7 mouse cellular contexts compared by ENCODE assay signal in genomic region chr5:105701844-105702243, GRCm38 (mm10). TPM values are rescaled to one million over a fixed set of nuclear protein-coding genes. Genes with fewer than 3 reads are reported as not detected.
DNase-seq lines count a peak whose midpoint lies in the region; ATAC-seq and TF ChIP-seq lines count a peak whose summit lies in the region.

No protein-coding gene starts in this region.

- H3K9me3 ChIP-seq in forebrain, embryonic 13.5 days (replicated peaks), result no peaks in the 10 kb centered on the region
- H3K9me3 ChIP-seq in midbrain, postnatal 0 days (ENCODE audit: low read length), result no peaks in the 10 kb centered on the region

- ATAC-seq in forebrain, embryonic 13.5 days, result no peak
- no peak for ATAC-seq in midbrain, postnatal 0 days (ENCODE audit: low FRiP score)

- 0 out of 2 replicates have a peak overlapping the region, but pooled peaks have one; percentile 93 for H3K4me3 ChIP-seq in forebrain, embryonic 13.5 days
- no peak overlapping the region for H3K4me3 ChIP-seq in midbrain, postnatal 0 days (ENCODE audit: low read depth, low read length)

- no peaks in the 10 kb centered on the region for H3K27me3 ChIP-seq in forebrain, embryonic 13.5 days
- no peaks in the 10 kb centered on the region for H3K27me3 ChIP-seq in midbrain, postnatal 0 days (ENCODE audit: insufficient read depth, low read length)

- no peak overlapping the region for H3K27ac ChIP-seq in forebrain, embryonic 13.5 days
- no peak overlapping the region for H3K27ac ChIP-seq in midbrain, postnatal 0 days (ENCODE audit: low read depth, low read length)

- peaks cover 56% of the 10 kb centered on the region for H3K4me1 ChIP-seq in forebrain, embryonic 13.5 days
- H3K4me1 ChIP-seq in midbrain, postnatal 0 days (ENCODE audit: insufficient read depth, low read length), result peaks cover 12% of the 10 kb centered on the region; the same call in 1 of the 2 replicates

- H3K9ac ChIP-seq in forebrain, embryonic 13.5 days, result no peak overlapping the region
- no peak overlapping the region for H3K9ac ChIP-seq in midbrain, postnatal 0 days (replicated peaks; ENCODE audit: low read length, poor library complexity, severe bottlenecking)

- no peak for TF ChIP-seq CTCF in midbrain, postnatal 0 days (IDR thresholded peaks at IDR 0.05)

- DNase-seq in adipocyte (ENCODE audit: low spot score) (peak; percentile 75), liver (peak; percentile 54)
- DNase-seq in midbrain, postnatal 0 days (ENCODE audit: low spot score), result no peak
- no peak for DNase-seq in right cerebral cortex, adult 2 months (ENCODE audit: low spot score in 2 of 2)
- no peak for DNase-seq in retina, embryonic 14.5 days (ENCODE audit: low spot score)
- no peak for DNase-seq in thymus, postnatal 0 days (ENCODE audit: low spot score)

- 0 out of 2 replicates have a peak, but pooled peaks cover under 1% of the 10 kb centered on the region for H3K36me3 ChIP-seq in forebrain, embryonic 13.5 days (ENCODE audit: poor library complexity, severe bottlenecking)
- no peaks in the 10 kb centered on the region for H3K36me3 ChIP-seq in midbrain, postnatal 0 days (ENCODE audit: insufficient read depth, low read length)

- H3K4me2 ChIP-seq in forebrain, embryonic 13.5 days, result peak overlapping the region; percentile 86
- H3K4me2 ChIP-seq in midbrain, postnatal 0 days (ENCODE audit: low read depth, low read length, poor library complexity, severe bottlenecking), result peak overlapping the region; percentile 82; the same call in 1 of the 2 replicates

- WGBS in forebrain, embryonic 13.5 days, result 83% methylated on average over 8 of the region's 8 CpGs
- WGBS in midbrain, postnatal 0 days, result 86% methylated on average over 8 of the region's 8 CpGs

RNA-seq across cellular contexts. Expression of gene Lrrc8d, which starts 2.1 kb away (rescaled TPM):
- polyA plus RNA-seq in forebrain, embryonic 13.5 days (2015; fragmentation: Nextera tagmentation; extraction: Ambion mirVana), result 27.2 and 27.3 TPM in 2 replicates
- 18.5 and 19.1 TPM in 2 replicates for total RNA-seq in midbrain, postnatal 0 days (2014; rRNA removed)
- polyA plus RNA-seq in midbrain, postnatal 0 days (2015; fragmentation: Nextera tagmentation; extraction: Ambion mirVana), result 30.1 and 30.4 TPM in 2 replicates
- polyA plus RNA-seq in thymus, postnatal 0 days (2015; fragmentation: Nextera tagmentation; extraction: Ambion mirVana), result 11.1 and 11.3 TPM in 2 replicates

Comparison
In these comparisons a context has a peak if more than half of its experiments do, and no peak if none do; other contexts are left out.
1. DNase-seq: peak in adipocyte (single experiment) and liver (single experiment); none in midbrain, postnatal 0 days (single experiment), right cerebral cortex, adult 2 months (0 of 2), retina, embryonic 14.5 days (single experiment) and thymus, postnatal 0 days (single experiment).